Mouse (Mus musculus) intestine, postnatal 0 days (tissue): Measurements from ENCODE around the gene Gabrd. TPM values are rescaled to one million over a fixed set of nuclear protein-coding genes. Genes with fewer than 3 reads are reported as not detected.
A peak's percentile ranks its signal among the peaks of the same experiment; 100 is the strongest.

Experiments used
- ATAC-seq: fragments of 200-750 bp; cut with Nextera tagmentation; 2 replicates; pipeline ENCODE4 v1.8.0; 2017; ENCODE audit warnings: mild to moderate bottlenecking, moderate TSS enrichment, moderate library complexity
- H3K27ac ChIP-seq: fragments of 300-500 bp; sonication (generic); 2 replicates; pipeline ENCODE4 v1.5.1; 2014; ENCODE audit warnings: mild to moderate bottlenecking, low read depth, low read length, moderate library complexity
- H3K27me3 ChIP-seq: fragments of 300-500 bp; sonication (generic); replicated peaks from 2 replicates; pipeline ENCODE4 v1.6.1; 2014; ENCODE audit warnings: low read length, mixed read lengths; ENCODE audit not compliant: control insufficient read depth, insufficient read depth
- H3K36me3 ChIP-seq: fragments of 300-500 bp; sonication (generic); 2 replicates; pipeline ENCODE4 v1.6.1; 2014; ENCODE audit warnings: mild to moderate bottlenecking, moderate library complexity; ENCODE audit not compliant: control insufficient read depth, insufficient read depth
- H3K4me1 ChIP-seq: fragments of 300-500 bp; sonication (generic); replicated peaks from 2 replicates; pipeline ENCODE4 v1.6.1; 2014; ENCODE audit warnings: antibody characterized with exemption, low read length, mixed read lengths; ENCODE audit not compliant: control insufficient read depth, insufficient read depth
- H3K4me2 ChIP-seq: fragments of 300-500 bp; sonication (generic); replicated peaks from 2 replicates; pipeline ENCODE4 v1.6.1; 2014; ENCODE audit warnings: low read depth, mild to moderate bottlenecking, moderate library complexity
- H3K4me3 ChIP-seq: fragments of 300-500 bp; sonication (generic); 2 replicates; pipeline ENCODE4 v1.5.1; 2014; ENCODE audit warnings: low read depth, low read length
- H3K9ac ChIP-seq: fragments of 300-500 bp; sonication (generic); 2 replicates; pipeline ENCODE4 v1.6.1; 2014; ENCODE audit warnings: mild to moderate bottlenecking, low read depth, low read length
- H3K9me3 ChIP-seq: fragments of 300-500 bp; sonication (generic); 2 replicates; pipeline ENCODE4 v1.6.1; 2016; ENCODE audit warnings: mixed run types; ENCODE audit not compliant: control insufficient read depth
- CTCF ChIP-seq: sonication (generic); IDR thresholded peaks from 2 replicates; pipeline ENCODE4 v1.5.1; 2016; ENCODE audit warnings: low read depth, mild to moderate bottlenecking, control low read depth, antibody characterized with exemption, moderate library complexity
- WGBS: fragments of 180-500 bp; shearing (Covaris S2); extraction: QIAGEN DNeasy Blood & Tissue Kit; methylation state at CpG from one replicate; pipeline ENCODE4 v1.1.7; 2014; 5-methylcytosine and 5-hydroxymethylcytosine counted together
- polyA plus RNA-seq: library from polyadenylated mRNA; unstranded; fragments of >200 nt; fragmentation: Nextera tagmentation; extraction: Ambion mirVana; gene quantifications from 2 replicates; pipeline ENCODE4 v1.2.1, GENCODE M21; 2015

Gabrd gene
- polyA plus RNA-seq, 1 experiment from 2014 or later, result 0.21 TPM

- Histone ChIP-seq H3K36me3 (no peaks in the 10 kb centered on the region), H3K4me3 (no peak overlapping the region), H3K4me2 (no peak overlapping the region), H3K27ac (no peak overlapping the region), H3K4me1 (no peaks in the 10 kb centered on the region), H3K27me3 (0 out of 2 replicates have a peak, but pooled peaks cover 3% of the 10 kb centered on the region), H3K9me3 (no peaks in the 10 kb centered on the region), H3K9ac (no peak overlapping the region)
- no peak for TF ChIP-seq CTCF
- 88% methylated on average over 6 of the region's 6 CpGs for WGBS
- no peak for ATAC-seq
Observed at GRCm38 (mm10) chr4:155412124-155412523, 14.2 kb upstream of the Gabrd start.

GRCm38 (mm10) chr4:155409058-155409776, 11.3 kb upstream of the Gabrd start, which contains the start of gene Cfap74:
Gene Cfap74 (plus strand): TSS chr4:155409190.
- H3K36me3 ChIP-seq, result no peaks in the 10 kb centered on the region
- ATAC-seq, result peak; percentile 60; the same call in 1 of the 2 replicates
- H3K4me1 ChIP-seq, result no peaks in the 10 kb centered on the region
- TF ChIP-seq CTCF, result no peak
- H3K9me3 ChIP-seq, result no peaks in the 10 kb centered on the region
- H3K27ac ChIP-seq, result no peak within 1 kb of the TSS
- H3K27me3 ChIP-seq, result 0 out of 2 replicates have a peak, but pooled peaks cover 3% of the 10 kb centered on the region
- no peak within 1 kb of the TSS for H3K9ac ChIP-seq
- peak within 1 kb of the TSS; percentile 71 for H3K4me2 ChIP-seq
- H3K4me3 ChIP-seq, result peak within 1 kb of the TSS; percentile 40
- WGBS, result 1% methylated on average over 35 of the region's 35 CpGs

- Histone ChIP-seq H3K4me1 (no peaks in the 10 kb centered on the region), H3K27ac (no peak overlapping the region), H3K27me3 (0 out of 2 replicates have a peak, but pooled peaks cover 3% of the 10 kb centered on the region), H3K4me3 (peak overlapping the region; percentile 40), H3K9ac (no peak overlapping the region), H3K4me2 (peak overlapping the region; percentile 71), H3K9me3 (no peaks in the 10 kb centered on the region), H3K36me3 (no peaks in the 10 kb centered on the region)
- ATAC-seq, result no peak
- 2% methylated on average over 8 of the region's 8 CpGs for WGBS
- TF ChIP-seq CTCF, result peak; percentile 54
Observed at GRCm38 (mm10) chr4:155408695-155409057, 10.8 kb upstream of the Gabrd start.

GRCm38 (mm10) chr4:155402489-155402888, 4.6 kb upstream of the Gabrd start:
- WGBS, result 73% methylated on average over 1 of the region's 1 CpGs
- TF ChIP-seq CTCF, result no peak
- Histone ChIP-seq H3K4me3 (no peak overlapping the region), H3K9me3 (no peaks in the 10 kb centered on the region), H3K4me1 (peaks cover 7% of the 10 kb centered on the region; the same call in 1 of the 2 replicates), H3K27me3 (peaks cover 9% of the 10 kb centered on the region), H3K4me2 (no peak overlapping the region), H3K27ac (no peak overlapping the region), H3K36me3 (no peaks in the 10 kb centered on the region), H3K9ac (no peak overlapping the region)
- ATAC-seq, result no peak

- WGBS, result 68% methylated on average over 7 of the region's 7 CpGs
- H3K4me2 ChIP-seq, result no peak overlapping the region
- H3K4me1 ChIP-seq, result peaks cover 8% of the 10 kb centered on the region; the same call in 1 of the 2 replicates
- ATAC-seq, result no peak
- H3K4me3 ChIP-seq, result no peak overlapping the region
- H3K36me3 ChIP-seq, result no peaks in the 10 kb centered on the region
- peaks cover 19% of the 10 kb centered on the region for H3K27me3 ChIP-seq
- no peaks in the 10 kb centered on the region for H3K9me3 ChIP-seq
- no peak for TF ChIP-seq CTCF
- no peak overlapping the region for H3K9ac ChIP-seq
- H3K27ac ChIP-seq, result no peak overlapping the region
Observed at GRCm38 (mm10) chr4:155401121-155401520, 3.2 kb upstream of the Gabrd start.

GRCm38 (mm10) chr4:155398222-155398540, 269 bp upstream of the Gabrd start:
- ATAC-seq, result no peak
- no peaks in the 10 kb centered on the region for H3K9me3 ChIP-seq
- peak overlapping the region; percentile 35 for H3K4me3 ChIP-seq
- H3K27me3 ChIP-seq, result peaks cover 19% of the 10 kb centered on the region
- peaks cover 8% of the 10 kb centered on the region; the same call in 1 of the 2 replicates for H3K4me1 ChIP-seq
- TF ChIP-seq CTCF, result no peak
- H3K36me3 ChIP-seq, result no peaks in the 10 kb centered on the region
- peak overlapping the region; percentile 84 for H3K4me2 ChIP-seq
- no peak overlapping the region for H3K27ac ChIP-seq
- WGBS, result 2% methylated on average over 9 of the region's 9 CpGs
- no peak overlapping the region for H3K9ac ChIP-seq
